Mouse (Mus musculus) cortical plate, adult 2 months (tissue): ENCODE measurements around the gene Tbc1d19. TPM values are rescaled to one million over a fixed set of nuclear protein-coding genes. Genes with fewer than 3 reads are reported as not detected.

Experiments used
- H3K27ac ChIP-seq: fragments of 200-500 bp; 2 replicates; pipeline ENCODE4 v1.5.1; 2012; ENCODE audit warnings: low read length, control low read depth, inconsistent platforms; ENCODE audit not compliant: insufficient read depth
- H3K4me1 ChIP-seq: fragments of 200-500 bp; 2 replicates; pipeline ENCODE4 v1.6.1; 2011; ENCODE audit warnings: low read length; ENCODE audit not compliant: control insufficient read depth, insufficient read depth
- H3K4me3 ChIP-seq: fragments of 200-500 bp; 2 replicates; pipeline ENCODE4 v1.5.1; 2011; ENCODE audit warnings: mild to moderate bottlenecking, low read length, control low read depth; ENCODE audit not compliant: insufficient read depth
- CTCF ChIP-seq: fragments of 200-500 bp; IDR thresholded peaks from 2 replicates; pipeline ENCODE4 v1.5.1; 2011; ENCODE audit warnings: mild to moderate bottlenecking, control low read depth, low read length; ENCODE audit not compliant: insufficient read depth; ENCODE audit errors: extremely low read depth
- POLR2A ChIP-seq: fragments of 200-500 bp; IDR thresholded peaks from 2 replicates; pipeline ENCODE4 v1.6.1; 2011; ENCODE audit warnings: mild to moderate bottlenecking, low read length, control low read depth; ENCODE audit not compliant: insufficient read depth; ENCODE audit errors: extremely low read depth
- polyA plus RNA-seq: library from polyadenylated mRNA; depleted of rRNA; stranded (reverse); fragments of >200 nt; gene quantifications from 2 replicates; pipeline ENCODE4 v1.2.3, GENCODE M21; 2012

Gene Tbc1d19
- polyA plus RNA-seq, 1 experiment, result 58.9 TPM

DNA sequence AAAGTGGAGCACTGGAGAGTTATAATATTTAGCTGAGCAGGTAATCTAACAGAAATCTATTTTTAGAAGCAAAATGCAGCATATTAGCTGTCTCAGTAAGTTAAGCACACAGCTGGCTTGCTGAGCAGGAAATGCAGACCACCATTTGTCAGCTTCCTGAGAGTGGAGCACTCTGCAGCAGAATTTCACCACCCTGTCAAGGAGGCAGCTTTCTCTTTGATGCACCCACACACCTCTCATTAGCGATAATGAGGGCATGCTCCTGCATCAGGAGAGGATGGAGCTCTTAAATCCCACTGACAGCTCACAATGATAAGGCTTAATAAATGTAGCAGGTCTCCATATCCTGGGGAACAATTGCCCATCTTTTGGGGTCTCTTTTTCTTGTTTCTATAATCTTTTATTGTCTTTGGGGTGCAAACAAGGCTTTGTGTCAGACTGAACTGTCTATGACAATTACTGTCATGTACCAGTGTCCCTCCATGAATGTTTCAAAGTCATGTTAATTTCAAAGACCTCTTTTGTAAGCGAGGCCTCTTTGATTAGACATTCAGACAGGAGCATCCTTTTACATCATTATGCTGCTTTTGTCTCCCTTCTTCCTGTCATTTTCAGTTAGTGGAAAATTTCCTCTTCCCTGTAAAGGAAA, 39.0 kb downstream of the Tbc1d19 start:
- Histone ChIP-seq H3K4me3 (no peak overlapping the region), H3K27ac (no peak overlapping the region; the same call in 1 of the 2 replicates), H3K4me1 (no peaks in the 10 kb centered on the region)
- TF ChIP-seq POLR2A (no peak), CTCF (no peak)

DNA sequence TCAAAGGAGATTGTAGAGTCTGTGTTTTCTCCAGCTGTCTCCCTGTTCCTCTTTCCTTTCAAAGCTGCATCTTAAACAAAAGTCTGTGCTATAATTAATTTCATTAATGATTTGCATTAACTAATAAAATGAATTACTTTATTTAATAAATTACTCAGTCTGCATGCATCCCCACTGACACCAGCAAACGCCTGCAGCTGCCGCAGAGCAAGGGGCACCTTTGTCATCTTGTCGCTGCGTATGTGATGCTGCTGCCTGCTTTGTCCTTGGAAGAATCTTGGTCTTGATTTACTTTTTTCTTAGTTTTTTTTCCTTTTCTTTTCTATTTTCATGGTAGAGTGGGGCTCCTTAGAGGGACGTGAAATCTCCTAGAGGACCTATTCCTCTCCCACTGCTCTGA, 43.2 kb downstream of the Tbc1d19 start:
- Histone ChIP-seq H3K4me1 (0 out of 2 replicates have a peak, but pooled peaks cover 2% of the 10 kb centered on the region), H3K27ac (no peak overlapping the region), H3K4me3 (no peak overlapping the region)
- TF ChIP-seq CTCF, result no peak
- TF ChIP-seq POLR2A, result no peak

DNA sequence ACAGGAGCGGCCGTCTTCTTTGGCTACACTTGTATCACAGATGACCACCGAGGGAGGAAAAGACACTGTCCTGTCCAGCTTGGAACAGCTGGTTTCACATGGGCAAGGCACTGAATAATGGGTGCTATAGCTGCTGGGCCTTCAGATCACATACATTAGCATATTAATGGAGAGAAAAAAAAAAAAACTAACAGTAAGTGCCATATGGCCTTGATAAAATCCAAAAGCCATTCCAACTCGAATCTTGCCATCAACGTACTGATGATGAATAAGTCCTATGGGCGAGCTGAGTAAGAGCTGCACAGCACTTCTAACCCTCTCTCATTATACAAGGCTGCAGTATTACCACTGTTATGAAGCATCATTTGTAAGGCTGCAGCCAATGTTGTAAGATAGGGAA, 45.2 kb downstream of the Tbc1d19 start:
- TF ChIP-seq CTCF (no peak), POLR2A (no peak)
- 0 out of 2 replicates have a peak, but pooled peaks cover 2% of the 10 kb centered on the region for H3K4me1 ChIP-seq
- H3K27ac ChIP-seq, result no peak overlapping the region

DNA sequence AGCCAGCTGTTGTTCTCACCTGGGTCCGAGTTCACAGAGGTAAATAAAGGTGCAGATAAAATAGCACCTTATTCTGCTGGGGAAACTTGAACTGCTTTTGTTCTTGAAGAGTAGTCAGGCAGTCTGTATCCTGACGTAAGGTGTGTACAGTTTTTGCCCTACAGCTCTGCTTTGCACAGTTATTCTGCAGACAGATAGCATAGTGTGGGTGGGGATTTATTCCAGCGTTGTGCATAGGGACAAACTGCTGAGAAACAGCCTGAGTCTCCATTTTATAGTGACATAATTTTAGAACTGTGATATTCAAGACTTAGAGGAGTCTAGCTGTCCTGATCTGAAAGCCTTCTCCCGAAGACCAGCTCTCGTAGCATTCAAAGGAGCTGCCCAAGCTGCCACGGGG, 46.6 kb downstream of the Tbc1d19 start:
- H3K4me3 ChIP-seq, result no peak overlapping the region
- no peak overlapping the region for H3K27ac ChIP-seq
- 0 out of 2 replicates have a peak, but pooled peaks cover 2% of the 10 kb centered on the region for H3K4me1 ChIP-seq
- TF ChIP-seq POLR2A, result no peak
- no peak for TF ChIP-seq CTCF

More for the DNA sequence above, 45.2 kb downstream of the Tbc1d19 start:
- H3K4me3 ChIP-seq, result no peak overlapping the region

DNA sequence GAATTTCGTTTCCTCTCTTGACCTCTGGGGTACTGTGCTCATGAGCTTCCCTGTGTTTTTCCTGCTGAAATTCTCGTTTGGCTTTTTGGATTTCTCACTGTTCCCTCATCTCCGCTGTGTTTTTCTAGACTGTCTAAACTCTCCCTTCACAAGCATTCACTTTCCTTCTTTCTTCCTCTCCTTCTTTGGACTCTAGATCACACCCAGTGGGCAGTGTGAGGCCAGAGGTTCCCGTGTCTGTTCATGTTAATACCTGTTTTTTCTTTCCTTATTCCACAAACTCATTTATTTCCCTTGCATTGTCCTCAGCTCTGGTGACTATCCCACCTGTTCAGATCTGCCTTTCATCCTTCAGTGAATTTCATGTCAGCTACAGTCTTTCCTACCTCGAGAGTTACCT, 55.7 kb downstream of the Tbc1d19 start:
- Histone ChIP-seq H3K27ac (no peak overlapping the region), H3K4me1 (no peaks in the 10 kb centered on the region), H3K4me3 (no peak overlapping the region)
- TF ChIP-seq POLR2A (no peak), CTCF (no peak)

DNA sequence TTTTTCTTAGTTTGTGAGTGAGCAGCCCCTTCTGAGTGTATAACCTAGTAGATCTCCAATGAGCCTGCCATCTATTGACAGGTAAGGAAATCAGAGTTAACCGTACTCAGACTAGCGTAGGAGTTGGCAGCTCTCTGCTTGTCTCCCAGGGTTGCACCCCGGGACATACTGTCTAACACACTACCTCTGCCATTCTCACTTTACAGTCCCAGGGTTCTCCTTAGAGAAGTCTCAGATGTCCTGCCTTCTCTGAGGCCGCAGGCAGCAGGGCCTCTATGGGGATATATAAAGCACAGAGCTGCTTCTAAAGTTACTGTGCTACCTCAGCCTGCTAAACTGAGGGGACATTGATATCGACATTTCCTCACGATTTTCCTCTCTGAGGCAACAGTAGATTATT, 56.6 kb downstream of the Tbc1d19 start:
- no peak for TF ChIP-seq POLR2A
- Histone ChIP-seq H3K27ac (no peak overlapping the region), H3K4me1 (no peaks in the 10 kb centered on the region), H3K4me3 (no peak overlapping the region)

DNA sequence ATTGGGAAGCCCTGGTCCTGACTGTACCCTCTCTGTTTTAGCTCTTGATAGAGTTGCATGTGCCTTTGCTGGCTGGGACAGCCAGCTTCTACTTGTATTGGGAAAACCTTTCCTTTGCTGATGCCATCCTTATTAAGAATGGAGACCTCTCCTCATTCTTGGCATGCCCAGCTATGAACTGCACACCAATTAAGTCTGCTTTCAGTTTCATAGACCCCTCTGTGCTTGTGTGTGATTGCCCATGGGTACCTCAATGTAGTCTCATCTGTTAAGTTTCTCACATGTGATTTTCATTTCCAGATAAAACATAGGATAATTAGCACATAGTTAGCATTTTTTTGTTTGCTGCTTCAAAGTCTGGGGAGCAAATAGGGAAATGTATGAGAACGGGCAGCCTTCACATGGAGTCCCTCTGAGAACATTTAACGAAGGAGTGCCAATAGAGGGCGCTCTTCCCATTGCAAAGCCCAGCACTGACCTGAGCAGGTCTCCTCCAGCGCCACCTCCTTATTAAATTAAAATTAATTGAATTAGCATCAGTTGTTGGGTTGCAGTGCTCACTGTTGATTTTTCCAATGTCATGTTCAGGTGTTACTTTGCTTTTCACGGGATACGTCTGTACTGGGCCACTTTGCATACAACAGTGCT, 62.4 kb downstream of the Tbc1d19 start:
- Histone ChIP-seq H3K4me3 (no peak overlapping the region), H3K27ac (no peak overlapping the region), H3K4me1 (no peaks in the 10 kb centered on the region)
- TF ChIP-seq CTCF (peak; percentile 82), POLR2A (no peak)

DNA sequence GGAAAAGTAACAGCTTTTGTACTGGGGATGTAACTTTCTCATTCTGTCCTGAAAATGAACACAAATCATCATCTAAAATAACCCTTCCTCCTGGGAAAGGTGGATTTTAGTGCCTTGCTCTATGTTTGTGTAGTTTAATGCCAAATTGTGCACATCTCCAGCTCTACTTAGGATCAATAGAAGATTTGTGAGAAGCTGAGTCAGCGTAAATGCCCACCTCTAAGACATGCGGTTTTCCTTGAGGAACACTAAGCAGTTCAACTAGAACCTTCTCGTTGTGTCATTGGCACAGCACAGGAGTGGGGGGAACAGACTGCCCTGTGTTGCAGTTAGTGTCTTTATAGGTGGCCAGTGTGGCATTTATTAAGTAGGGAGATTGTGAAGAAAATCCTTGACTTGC, 65.6 kb downstream of the Tbc1d19 start:
- Histone ChIP-seq H3K4me3 (no peak overlapping the region), H3K4me1 (peaks cover 3% of the 10 kb centered on the region), H3K27ac (no peak overlapping the region)
- TF ChIP-seq POLR2A, result no peak
- TF ChIP-seq CTCF, result no peak

DNA sequence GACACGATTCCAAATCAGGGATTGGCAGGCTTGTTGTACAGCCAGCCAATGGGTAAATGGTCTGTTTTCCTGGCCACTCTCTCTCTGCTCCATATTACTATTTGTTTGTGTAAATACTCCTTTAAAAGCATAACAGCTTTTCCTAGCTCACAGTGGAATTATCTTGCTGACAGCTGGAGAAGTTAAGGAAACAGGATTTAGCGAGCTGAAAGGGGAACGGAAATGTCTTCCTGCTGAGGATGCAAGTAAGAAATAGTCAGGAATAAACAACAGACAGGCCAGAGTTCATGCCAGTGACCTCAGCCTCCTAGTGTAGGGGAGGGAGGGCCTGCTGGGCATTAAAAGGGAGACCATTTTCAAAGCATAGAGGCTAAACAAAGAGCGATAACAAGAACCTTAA, 71.3 kb downstream of the Tbc1d19 start:
- H3K4me1 ChIP-seq, result peaks cover 3% of the 10 kb centered on the region
- no peak overlapping the region for H3K27ac ChIP-seq
- TF ChIP-seq POLR2A (no peak), CTCF (no peak)

DNA sequence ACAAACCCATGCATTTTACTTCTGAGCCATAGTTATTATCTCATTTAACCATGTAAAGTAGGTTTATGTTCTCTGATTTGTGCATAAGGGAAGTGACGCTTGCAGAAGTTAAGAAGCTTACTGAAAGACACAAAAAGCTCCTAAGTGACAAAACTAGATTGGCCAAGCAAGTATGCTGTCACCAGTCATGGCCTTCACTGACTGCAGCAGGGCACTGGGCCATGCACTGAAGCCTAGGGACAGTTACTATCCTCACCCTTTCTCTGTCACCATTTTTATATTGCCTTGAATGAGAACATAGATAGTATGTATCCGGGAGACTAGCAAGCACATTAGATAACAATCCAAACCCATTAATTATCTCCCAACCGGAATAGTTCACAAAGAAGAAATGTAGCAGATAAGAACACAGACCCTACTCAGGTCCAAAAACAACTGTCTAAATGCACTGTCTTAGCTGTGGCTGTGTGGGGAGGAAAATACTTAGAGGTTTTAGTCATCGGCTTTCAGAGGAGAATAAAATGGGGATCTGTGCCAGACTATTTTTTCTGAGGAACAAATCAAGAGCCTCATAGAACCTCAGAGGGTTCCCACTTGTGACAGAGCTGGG, 72.1 kb downstream of the Tbc1d19 start:
- no peak overlapping the region for H3K4me3 ChIP-seq
- peaks cover 3% of the 10 kb centered on the region for H3K4me1 ChIP-seq
- TF ChIP-seq CTCF (no peak), POLR2A (no peak)
- no peak overlapping the region for H3K27ac ChIP-seq

More for the DNA sequence above, 71.3 kb downstream of the Tbc1d19 start:
- H3K4me3 ChIP-seq, result no peak overlapping the region
